In genomic region chr16:49858907-49859853, GRCm38 (mm10) we compare ENCODE assay signal across 8 mouse cellular contexts. TPM values are rescaled to one million over a fixed set of nuclear protein-coding genes. Genes with fewer than 3 reads are reported as not detected.
DNase-seq lines count a peak whose midpoint lies in the region; TF ChIP-seq lines count a peak whose summit lies in the region.

No protein-coding gene starts in this region.

- H3K27me3 ChIP-seq in small intestine, adult 2 months (ENCODE audit: control insufficient read depth, insufficient read depth, low read length), result no peaks in the 10 kb centered on the region

- WGBS in small intestine, adult 2 months, result 40% methylated on average over 4 of the region's 4 CpGs

- no peak for TF ChIP-seq POLR2A in embryonic fibroblast, embryonic 13.5 days (IDR thresholded peaks at IDR 0.05; ENCODE audit: low read depth, low read length)
- no peak for TF ChIP-seq POLR2A in small intestine, adult 2 months (IDR thresholded peaks at IDR 0.05; ENCODE audit: low read depth, low read length)

- H3K4me1 ChIP-seq in embryonic fibroblast, embryonic 13.5 days (ENCODE audit: control insufficient read depth, insufficient read depth, low read length), result peaks cover 8% of the 10 kb centered on the region
- peaks cover 10% of the 10 kb centered on the region; the same call in 1 of the 2 replicates for H3K4me1 ChIP-seq in small intestine, adult 2 months (ENCODE audit: control insufficient read depth, insufficient read depth, insufficient read length, low read length)

- peaks cover 3% of the 10 kb centered on the region for H3K36me3 ChIP-seq in small intestine, adult 2 months (ENCODE audit: control insufficient read depth, insufficient read depth, low read length)

- no peak for TF ChIP-seq CTCF in embryonic fibroblast, embryonic 13.5 days (IDR thresholded peaks at IDR 0.05; ENCODE audit: borderline replicate concordance, insufficient read depth, low read length)
- TF ChIP-seq CTCF in small intestine, adult 2 months (IDR thresholded peaks at IDR 0.05; ENCODE audit: extremely low read depth, insufficient read length, insufficient replicate concordance, low read depth, low read length), result peak; percentile 33; the same call in 1 of the 2 replicates

- H3K27ac ChIP-seq in embryonic fibroblast, embryonic 13.5 days (ENCODE audit: insufficient read depth, low read length), result peak overlapping the region; percentile 94
- H3K27ac ChIP-seq in small intestine, adult 2 months (ENCODE audit: insufficient read depth, low read depth, low read length), result peak overlapping the region; percentile 88

- H3K4me3 ChIP-seq in embryonic fibroblast, embryonic 13.5 days (ENCODE audit: insufficient read depth, low read length), result no peak overlapping the region
- H3K4me3 ChIP-seq in small intestine, adult 2 months (ENCODE audit: low read depth, low read length), result peak overlapping the region; percentile 44; the same call in 1 of the 2 replicates

- intact Hi-C loops in gastrocnemius, postnatal 14 days (cut with DNase I; ENCODE audit: low total_unique reads), result loop anchor here (10.0 kb wide), 1 partner anchor 354 kb away; no protein-coding TSS in a partner anchor

- DNase-seq in gastrocnemius, adult 18-20 months (ENCODE audit: low spot score), result peak; percentile 70
- no peak for DNase-seq in gastrocnemius, postnatal 14 days
- peak; percentile 40 for DNase-seq in A20 (ENCODE audit: low read depth, low spot score)
- DNase-seq in liver, result peak; percentile 60
- no peak for DNase-seq in yolk sac, embryonic 10.5 days (ENCODE audit: low spot score)
- no peak for DNase-seq in cerebellum, adult 8-10 months

RNA-seq across cellular contexts. Expression of gene Cd47, which starts 58.8 kb away (rescaled TPM):
- 10 to 100 TPM; 22.4 to 26.8 TPM for total RNA-seq in gastrocnemius, adult 18-20 months (2021)
- total RNA-seq in gastrocnemius, postnatal 14 days (2021), result 10 to 100 TPM; 34.8 to 37.3 TPM
- polyA plus RNA-seq in embryonic fibroblast, embryonic 13.5 days (2011; ENCODE audit: insufficient read length, low read depth, missing spikeins), result 84.6 and 124 TPM in 2 replicates
- 21.7 and 56.8 TPM in 2 replicates for polyA plus RNA-seq in small intestine, adult 2 months (2012; rRNA removed)

Comparison
In these comparisons a context has a peak if more than half of its experiments do, and no peak if none do; other contexts are left out.
1. DNase-seq: peak in gastrocnemius, adult 18-20 months (single experiment), A20 (single experiment) and liver (single experiment); none in gastrocnemius, postnatal 14 days (single experiment), yolk sac, embryonic 10.5 days (single experiment) and cerebellum, adult 8-10 months (single experiment).